Mouse (Mus musculus) CH12.LX (cell line): ENCODE measurements around the gene Pop7. TPM values are rescaled to one million over a fixed set of nuclear protein-coding genes. Genes with fewer than 3 reads are reported as not detected.

Experiments
- DNase-seq: peaks from one replicate; pipeline ENCODE4 v3.0.0-alpha.2; 2013; ENCODE audit errors: extremely low read depth
- H3K27ac ChIP-seq: 2 replicates; pipeline ENCODE4 v1.5.1; 2012; ENCODE audit warnings: low read depth, mild to moderate bottlenecking, control low read depth, moderate library complexity; ENCODE audit not compliant: insufficient read depth
- H3K27me3 ChIP-seq: replicated peaks from 2 replicates; pipeline ENCODE3; 2012; ENCODE audit warnings: inconsistent platforms
- H3K36me3 ChIP-seq, 2 experiments: replicated peaks in 1 of 2; 2 replicates each; pipeline versions ENCODE3 to v1.6.1; 2012; ENCODE audit warnings: inconsistent platforms in 1 of 2, low read length in 1 of 2, mild to moderate bottlenecking in 1 of 2, mixed read lengths in 1 of 2, moderate library complexity in 1 of 2; ENCODE audit not compliant: control insufficient read depth in 1 of 2, insufficient read depth in 1 of 2
- H3K4me1 ChIP-seq, 2 experiments: 2 replicates each; pipeline ENCODE4 v1.6.1; 2012; ENCODE audit warnings: inconsistent platforms in 1 of 2, moderate library complexity in 1 of 2; ENCODE audit not compliant: insufficient read depth in 2 of 2, control insufficient read depth in 1 of 2
- H3K4me2 ChIP-seq: 2 replicates; pipeline ENCODE4 v1.6.1; 2012; ENCODE audit warnings: low read depth, mild to moderate bottlenecking, control low read depth; ENCODE audit not compliant: poor library complexity, insufficient read depth, severe bottlenecking
- H3K4me3 ChIP-seq, 3 experiments: fragments of 150-350 bp in 1 of 3; sonication (generic) in 1 of 3; replicated peaks in 1 of 3; 2 replicates each; pipeline versions ENCODE3 to v1.5.1; 2011 to 2012; ENCODE audit warnings: low read depth in 2 of 3, low read length in 2 of 3, mild to moderate bottlenecking in 2 of 3, moderate library complexity in 2 of 3, control low read depth in 1 of 3, improper control_type of control experiment in 1 of 3, inconsistent platforms in 1 of 3, mixed read lengths in 1 of 3; ENCODE audit not compliant: poor library complexity in 1 of 3
- H3K79me2 ChIP-seq: replicated peaks from 2 replicates; pipeline ENCODE4 v1.6.1; 2012; ENCODE audit warnings: mild to moderate bottlenecking, moderate library complexity; ENCODE audit not compliant: control insufficient read depth, poor library complexity, insufficient read depth, severe bottlenecking; ENCODE audit errors: extremely low read depth
- H3K9ac ChIP-seq: 2 replicates; pipeline ENCODE4 v1.6.1; 2012; ENCODE audit warnings: low read depth, mild to moderate bottlenecking, control low read depth, moderate library complexity; ENCODE audit not compliant: insufficient read depth
- H3K9me3 ChIP-seq: replicated peaks from 2 replicates; pipeline ENCODE3; 2012; ENCODE audit warnings: low read length, inconsistent platforms, mixed read lengths
- BHLHE40 ChIP-seq: IDR thresholded peaks from 2 replicates; pipeline ENCODE4 v1.6.1; 2011; ENCODE audit warnings: mild to moderate bottlenecking, low read depth, low read length, improper control_type of control experiment
- CHD1 ChIP-seq: IDR thresholded peaks from 2 replicates; pipeline ENCODE4 v1.6.1; 2012; ENCODE audit warnings: low read depth, low read length, improper control_type of control experiment, inconsistent platforms
- E2F4 ChIP-seq: IDR thresholded peaks from 2 replicates; pipeline ENCODE4 v1.6.1; 2011; ENCODE audit warnings: low read depth, low read length, improper control_type of control experiment; ENCODE audit not compliant: insufficient replicate concordance
- ELF1 ChIP-seq: IDR thresholded peaks from 2 replicates; pipeline ENCODE4 v1.6.1; 2014; ENCODE audit warnings: low read depth, mild to moderate bottlenecking, inconsistent platforms, low read length, improper control_type of control experiment
- EP300 ChIP-seq: IDR thresholded peaks from 2 replicates; pipeline ENCODE4 v1.6.1; 2011; ENCODE audit warnings: low read length, improper control_type of control experiment
- ETS1 ChIP-seq: conservative IDR thresholded peaks from 2 replicates; pipeline ENCODE4 v1.6.1; 2012; ENCODE audit warnings: low read depth, mild to moderate bottlenecking, inconsistent platforms, low read length, improper control_type of control experiment, moderate library complexity
- GABPA ChIP-seq: IDR thresholded peaks from 2 replicates; pipeline ENCODE4 v1.6.1; 2012; ENCODE audit warnings: low read depth, low read length, improper control_type of control experiment, inconsistent platforms; ENCODE audit not compliant: insufficient replicate concordance
- IRF4 ChIP-seq: IDR thresholded peaks from 2 replicates; pipeline ENCODE4 v1.6.1; 2014; ENCODE audit warnings: low read depth, mild to moderate bottlenecking, inconsistent platforms, low read length, improper control_type of control experiment
- JUN ChIP-seq: IDR thresholded peaks from 2 replicates; pipeline ENCODE4 v1.6.1; 2011; ENCODE audit warnings: low read depth, mild to moderate bottlenecking, low read length, improper control_type of control experiment, moderate library complexity; ENCODE audit not compliant: insufficient read depth
- MAZ ChIP-seq: IDR thresholded peaks from 2 replicates; pipeline ENCODE4 v1.6.1; 2012; ENCODE audit warnings: low read depth, mild to moderate bottlenecking, inconsistent platforms, low read length, improper control_type of control experiment, moderate library complexity
- MEF2A ChIP-seq: IDR thresholded peaks from 2 replicates; pipeline ENCODE4 v1.6.1; 2014; ENCODE audit warnings: low read depth, mild to moderate bottlenecking, inconsistent platforms, low read length, improper control_type of control experiment, borderline replicate concordance
- MXI1 ChIP-seq: IDR thresholded peaks from 2 replicates; pipeline ENCODE4 v1.6.1; 2011; ENCODE audit warnings: mild to moderate bottlenecking, low read depth, low read length, improper control_type of control experiment
- MYC ChIP-seq: IDR thresholded peaks from 2 replicates; pipeline ENCODE4 v1.6.1; 2011; ENCODE audit warnings: low read depth, mild to moderate bottlenecking, improper control_type of control experiment, low read length
- NRF1 ChIP-seq: IDR thresholded peaks from 2 replicates; pipeline ENCODE4 v1.6.1; 2014; ENCODE audit warnings: low read depth, mild to moderate bottlenecking, inconsistent platforms, low read length, improper control_type of control experiment, moderate library complexity
- POLR2A ChIP-seq: IDR thresholded peaks from 2 replicates; pipeline ENCODE4 v1.6.1; 2011; ENCODE audit warnings: low read depth, mild to moderate bottlenecking, improper control_type of control experiment, low read length
- POLR2AphosphoS2 ChIP-seq: IDR thresholded peaks from 2 replicates; pipeline ENCODE4 v1.6.1; 2011; ENCODE audit warnings: low read depth, low read length, improper control_type of control experiment
- RCOR1 ChIP-seq: conservative IDR thresholded peaks from 2 replicates; pipeline ENCODE4 v1.6.1; 2012; ENCODE audit warnings: low read depth, mild to moderate bottlenecking, inconsistent platforms, low read length, improper control_type of control experiment
- SIN3A ChIP-seq: IDR thresholded peaks from 2 replicates; pipeline ENCODE4 v1.6.1; 2012; ENCODE audit warnings: low read length, improper control_type of control experiment, inconsistent platforms
- TBP ChIP-seq: conservative IDR thresholded peaks from 2 replicates; pipeline ENCODE4 v1.6.1; 2011; ENCODE audit warnings: low read depth, low read length, improper control_type of control experiment
- TCF12 ChIP-seq: IDR thresholded peaks from 2 replicates; pipeline ENCODE4 v1.6.1; 2014; ENCODE audit warnings: low read depth, mild to moderate bottlenecking, inconsistent platforms, low read length, improper control_type of control experiment
- UBTF ChIP-seq: IDR thresholded peaks from 2 replicates; pipeline ENCODE4 v1.6.1; 2012; ENCODE audit warnings: low read depth, mild to moderate bottlenecking, inconsistent platforms, low read length, improper control_type of control experiment, moderate library complexity
- USF1 ChIP-seq: IDR thresholded peaks from 2 replicates; pipeline ENCODE4 v1.6.1; 2014; ENCODE audit warnings: low read depth, mild to moderate bottlenecking, inconsistent platforms, low read length, improper control_type of control experiment
- USF2 ChIP-seq: conservative IDR thresholded peaks from 2 replicates; pipeline ENCODE4 v1.6.1; 2011; ENCODE audit warnings: low read depth, low read length, improper control_type of control experiment
- ZMIZ1 ChIP-seq: IDR thresholded peaks from 2 replicates; pipeline ENCODE4 v1.6.1; 2012; ENCODE audit warnings: low read depth, mild to moderate bottlenecking, inconsistent platforms, low read length, improper control_type of control experiment
- ZNF384 ChIP-seq: IDR thresholded peaks from 2 replicates; pipeline ENCODE4 v1.6.1; 2012; ENCODE audit warnings: low read depth, low read length, improper control_type of control experiment, inconsistent platforms
- dilution Hi-C: fragments of 300-500 bp; cut with MboI; formaldehyde crosslinking; loops from 2 replicates; pipeline ENCODE4 v1.14.3; 2020; ENCODE audit warnings: low sequenced_read_pairs; ENCODE audit not compliant: extremely low pct_unique_long_range_greater_than_20kb, extremely low pct_ligation_motif_present
- in situ Hi-C: fragments of 300-500 bp; cut with MboI; formaldehyde crosslinking; loops from 3 replicates; pipeline ENCODE4 v1.14.3; 2019; ENCODE audit warnings: low sequenced_read_pairs, low pct_ligation_motif_present, low pct_unique_long_range_greater_than_20kb, mixed read lengths
- polyA plus RNA-seq: library from polyadenylated mRNA; unstranded; fragments of >175 nt; gene quantifications from 2 replicates; pipeline ENCODE4 v1.2.1, GENCODE M21; 2012; ENCODE audit warnings: low read depth; ENCODE audit not compliant: insufficient read length
- total RNA-seq, 2 experiments: library from RNA; depleted of rRNA; stranded (reverse); fragments of 300-350 nt in 1 of 2; fragments of >200 nt in 1 of 2; gene quantifications; 2 replicates each; pipeline ENCODE4 v1.2.3; 2012 to 2014

Pop7 gene
- total and polyA plus RNA-seq, 3 experiments, result 35.0 to 44.2 (median 38.5) TPM

GRCm38 (mm10) chr5:137531414-137532130, 29.3 kb upstream of the Pop7 start:
- peak overlapping the region; percentile 81 for H3K4me2 ChIP-seq
- in situ Hi-C loops, result loop anchor here (5.0 kb wide), 1 partner anchor 36 kb away; the partner anchor contains the start of gene Tfr2
- H3K27me3 ChIP-seq, result peaks cover 1% of the 10 kb centered on the region
- peaks cover 3 to 38% of the 10 kb centered on the region in 2 experiments; a peak in 3 of 4 replicates for H3K4me1 ChIP-seq
- dilution Hi-C loops, result no loop called here
- H3K36me3 ChIP-seq, result peaks cover 30 to 39% of the 10 kb centered on the region in 2 experiments
- peak overlapping the region; percentile 79 to 93 (median 93) for H3K4me3 ChIP-seq
- H3K79me2 ChIP-seq, result peaks cover 29% of the 10 kb centered on the region
- H3K9ac ChIP-seq, result peak overlapping the region; percentile 96
- peak; percentile 21 for DNase-seq
- no peaks in the 10 kb centered on the region for H3K9me3 ChIP-seq
- TF ChIP-seq TCF12, result 0 out of 2 replicates have a peak, but pooled peaks have one; percentile 6
- TF ChIP-seq IRF4, result peak; percentile 14; the same call in 1 of the 2 replicates
- TF ChIP-seq ZMIZ1, result no peak
- H3K27ac ChIP-seq, result peak overlapping the region; percentile 44; the same call in 1 of the 2 replicates

- H3K4me2 ChIP-seq, result peak overlapping the region; percentile 81
- peak; percentile 78 for DNase-seq
- H3K36me3 ChIP-seq, result peaks cover 36 to 46% of the 10 kb centered on the region in 2 experiments
- H3K79me2 ChIP-seq, result peaks cover 29% of the 10 kb centered on the region
- H3K27me3 ChIP-seq, result no peaks in the 10 kb centered on the region
- H3K4me1 ChIP-seq, result peaks cover 3 to 44% of the 10 kb centered on the region in 2 experiments; a peak in 3 of 4 replicates
- no peaks in the 10 kb centered on the region for H3K9me3 ChIP-seq
- H3K9ac ChIP-seq, result peak overlapping the region; percentile 96
- peak overlapping the region; percentile 79 to 93 (median 93) for H3K4me3 ChIP-seq
- H3K27ac ChIP-seq, result peak overlapping the region; percentile 71
- dilution Hi-C loops, result no loop called here
- TF ChIP-seq TBP (0 out of 2 replicates have a peak, but pooled peaks have one; percentile 40), GABPA (no peak), MEF2A (no peak), RCOR1 (no peak), BHLHE40 (no peak), ELF1 (peak; percentile 74), USF2 (no peak), JUN (no peak), NRF1 (no peak), CHD1 (no peak), POLR2A (peak; percentile 41; the same call in 1 of the 2 replicates), MAZ (peak; percentile 91), ZNF384 (no peak), SIN3A (no peak; the same call in 1 of the 2 replicates), E2F4 (no peak), EP300 (no peak), UBTF (0 out of 2 replicates have a peak, but pooled peaks have one; percentile 78), ZMIZ1 (no peak), MXI1 (peak; percentile 83), IRF4 (peak; percentile 54), POLR2AphosphoS2 (no peak), MYC (no peak), ETS1 (no peak), USF1 (no peak)
- in situ Hi-C loops, result loop anchor here (5.0 kb wide), 1 partner anchor 36 kb away; the partner anchor contains the start of gene Tfr2
Observed at GRCm38 (mm10) chr5:137530588-137531413, 28.5 kb upstream of the Pop7 start.
